Mouse (Mus musculus): ENCODE measurements around the gene Iqgap3. TPM values are rescaled to one million over a fixed set of nuclear protein-coding genes. Genes with fewer than 3 reads are reported as not detected.

Gene Iqgap3
- polyA plus RNA-seq, 1 experiment, result 0.81 TPM

GRCm38 (mm10) chr3:88150061-88150998 lies 68.6 kb downstream of the Iqgap3 start:
- H3K4me3 ChIP-seq (ENCODE audit: insufficient read depth, low read depth, low read length), result peak overlapping the region; percentile 1; the same call in 1 of the 2 replicates
- H3K27me3 ChIP-seq (replicated peaks; ENCODE audit: control insufficient read depth, insufficient read depth, low read length), result no peaks in the 10 kb centered on the region
- peak overlapping the region; percentile 70 for H3K27ac ChIP-seq (ENCODE audit: insufficient read depth, low read depth, low read length)
- DNase-seq, result no peak
- TF ChIP-seq CTCF (conservative IDR thresholded peaks at IDR 0.05; ENCODE audit: insufficient read depth, insufficient read length, low read depth, low read length) (no peak), POLR2A (IDR thresholded peaks at IDR 0.05; ENCODE audit: low read depth, low read length) (no peak)
- peaks cover 60% of the 10 kb centered on the region for H3K4me1 ChIP-seq (ENCODE audit: control insufficient read depth, insufficient read depth, low read length)
- 18% methylated on average over 14 of the region's 14 CpGs for WGBS
- no peaks in the 10 kb centered on the region for H3K36me3 ChIP-seq (ENCODE audit: control insufficient read depth, insufficient read depth, low read length)

- TF ChIP-seq CTCF (conservative IDR thresholded peaks at IDR 0.05; ENCODE audit: insufficient read depth, insufficient read length, low read depth, low read length) (no peak), POLR2A (IDR thresholded peaks at IDR 0.05; ENCODE audit: low read depth, low read length) (no peak)
- no peaks in the 10 kb centered on the region for H3K27me3 ChIP-seq (replicated peaks; ENCODE audit: control insufficient read depth, insufficient read depth, low read length)
- no peak for DNase-seq
- no peaks in the 10 kb centered on the region for H3K36me3 ChIP-seq (ENCODE audit: control insufficient read depth, insufficient read depth, low read length)
- H3K4me3 ChIP-seq (ENCODE audit: insufficient read depth, low read depth, low read length), result no peak overlapping the region
- WGBS, result 58% methylated on average over 3 of the region's 3 CpGs
- H3K4me1 ChIP-seq (ENCODE audit: control insufficient read depth, insufficient read depth, low read length), result peaks cover 53% of the 10 kb centered on the region
- H3K27ac ChIP-seq (ENCODE audit: insufficient read depth, low read depth, low read length), result peak overlapping the region; percentile 66
These were observed 69.2 kb downstream of the Iqgap3 start for GRCm38 (mm10) chr3:88150999-88151364.

GRCm38 (mm10) chr3:88152056-88152455 lies 70.3 kb downstream of the Iqgap3 start:
- H3K27me3 ChIP-seq (replicated peaks; ENCODE audit: control insufficient read depth, insufficient read depth, low read length), result no peaks in the 10 kb centered on the region
- 71% methylated on average over 3 of the region's 3 CpGs for WGBS
- peaks cover 2% of the 10 kb centered on the region; the same call in 1 of the 2 replicates for H3K36me3 ChIP-seq (ENCODE audit: control insufficient read depth, insufficient read depth, low read length)
- no peak for DNase-seq
- H3K27ac ChIP-seq (ENCODE audit: insufficient read depth, low read depth, low read length), result no peak overlapping the region
- H3K4me1 ChIP-seq (ENCODE audit: control insufficient read depth, insufficient read depth, low read length), result peaks cover 47% of the 10 kb centered on the region
- no peak overlapping the region for H3K4me3 ChIP-seq (ENCODE audit: insufficient read depth, low read depth, low read length)
- TF ChIP-seq CTCF (conservative IDR thresholded peaks at IDR 0.05; ENCODE audit: insufficient read depth, insufficient read length, low read depth, low read length) (no peak), POLR2A (IDR thresholded peaks at IDR 0.05; ENCODE audit: low read depth, low read length) (no peak)

GRCm38 (mm10) chr3:88153290-88154011 lies 71.7 kb downstream of the Iqgap3 start:
- H3K4me1 ChIP-seq (ENCODE audit: control insufficient read depth, insufficient read depth, low read length), result peaks cover 35% of the 10 kb centered on the region
- 85% methylated on average over 3 of the region's 3 CpGs for WGBS

GRCm38 (mm10) chr3:88154236-88154635 lies 72.5 kb downstream of the Iqgap3 start:
- Histone ChIP-seq H3K27me3 (replicated peaks; ENCODE audit: control insufficient read depth, insufficient read depth, low read length) (no peaks in the 10 kb centered on the region), H3K27ac (ENCODE audit: insufficient read depth, low read depth, low read length) (no peak overlapping the region), H3K36me3 (ENCODE audit: control insufficient read depth, insufficient read depth, low read length) (peaks cover 4% of the 10 kb centered on the region), H3K4me1 (ENCODE audit: control insufficient read depth, insufficient read depth, low read length) (peaks cover 28% of the 10 kb centered on the region), H3K4me3 (ENCODE audit: insufficient read depth, low read depth, low read length) (no peak overlapping the region)
- DNase-seq, result no peak
- 80% methylated on average over 2 of the region's 2 CpGs for WGBS
- TF ChIP-seq POLR2A (IDR thresholded peaks at IDR 0.05; ENCODE audit: low read depth, low read length) (no peak), CTCF (conservative IDR thresholded peaks at IDR 0.05; ENCODE audit: insufficient read depth, insufficient read length, low read depth, low read length) (no peak)

More at GRCm38 (mm10) chr3:88153290-88154011, 71.7 kb downstream of the Iqgap3 start:
- TF ChIP-seq CTCF (conservative IDR thresholded peaks at IDR 0.05; ENCODE audit: insufficient read depth, insufficient read length, low read depth, low read length) (no peak), POLR2A (IDR thresholded peaks at IDR 0.05; ENCODE audit: low read depth, low read length) (no peak)
- H3K27me3 ChIP-seq (replicated peaks; ENCODE audit: control insufficient read depth, insufficient read depth, low read length), result no peaks in the 10 kb centered on the region
- no peak for DNase-seq
- H3K27ac ChIP-seq (ENCODE audit: insufficient read depth, low read depth, low read length), result no peak overlapping the region
- no peak overlapping the region for H3K4me3 ChIP-seq (ENCODE audit: insufficient read depth, low read depth, low read length)
- peaks cover 4% of the 10 kb centered on the region for H3K36me3 ChIP-seq (ENCODE audit: control insufficient read depth, insufficient read depth, low read length)

- Histone ChIP-seq H3K27ac (ENCODE audit: insufficient read depth, low read depth, low read length) (no peak overlapping the region), H3K36me3 (ENCODE audit: control insufficient read depth, insufficient read depth, low read length) (peaks cover 4% of the 10 kb centered on the region), H3K4me1 (ENCODE audit: control insufficient read depth, insufficient read depth, low read length) (peaks cover 4% of the 10 kb centered on the region; the same call in 1 of the 2 replicates), H3K27me3 (replicated peaks; ENCODE audit: control insufficient read depth, insufficient read depth, low read length) (no peaks in the 10 kb centered on the region), H3K4me3 (ENCODE audit: insufficient read depth, low read depth, low read length) (no peak overlapping the region)
- no peak for DNase-seq
- TF ChIP-seq POLR2A (IDR thresholded peaks at IDR 0.05; ENCODE audit: low read depth, low read length), result no peak
- TF ChIP-seq CTCF (conservative IDR thresholded peaks at IDR 0.05; ENCODE audit: insufficient read depth, insufficient read length, low read depth, low read length), result no peak
These were observed 75.0 kb downstream of the Iqgap3 start for GRCm38 (mm10) chr3:88156817-88157216.
